Mouse (Mus musculus) MEL (cell line): ENCODE data around the gene Chrna7. TPM values are rescaled to one million over a fixed set of nuclear protein-coding genes. Genes with fewer than 3 reads are reported as not detected.

Source experiments
- DNase-seq: peaks from one replicate; pipeline ENCODE4 v3.0.0; 2011; ENCODE audit warnings: low read depth, low spot score
- H3K27ac ChIP-seq: 2 replicates; pipeline ENCODE4 v1.5.1; 2012; ENCODE audit warnings: low read depth, mild to moderate bottlenecking, control low read depth, low read length, moderate library complexity; ENCODE audit not compliant: control insufficient read depth
- H3K27me3 ChIP-seq, 2 experiments: fragments of 150-350 bp in 1 of 2; sonication (generic) in 1 of 2; 2 replicates each; pipeline ENCODE4 v1.6.1; 2012; ENCODE audit warnings: low read length in 2 of 2, mild to moderate bottlenecking in 2 of 2, improper control_type of control experiment in 1 of 2, moderate library complexity in 1 of 2; ENCODE audit not compliant: insufficient read depth in 2 of 2, control insufficient read depth in 1 of 2
- H3K36me3 ChIP-seq, 2 experiments: 2 replicates each; pipeline ENCODE4 v1.6.1; 2012 to 2014; ENCODE audit warnings: low read length in 2 of 2, improper control_type of control experiment in 1 of 2, inconsistent platforms in 1 of 2, mild to moderate bottlenecking in 1 of 2; ENCODE audit not compliant: insufficient read depth in 2 of 2, control insufficient read depth in 1 of 2
- H3K4me1 ChIP-seq, 2 experiments: fragments of 150-350 bp in 1 of 2; sonication (generic) in 1 of 2; 2 replicates each; pipeline ENCODE4 v1.6.1; 2012; ENCODE audit warnings: low read length in 2 of 2, improper control_type of control experiment in 1 of 2, mild to moderate bottlenecking in 1 of 2; ENCODE audit not compliant: insufficient read depth in 2 of 2, control insufficient read depth in 1 of 2
- H3K4me3 ChIP-seq, 2 experiments: fragments of 150-350 bp in 1 of 2; sonication (generic) in 1 of 2; 2 replicates each; pipeline ENCODE4 v1.5.1; 2012; ENCODE audit warnings: low read depth in 2 of 2, low read length in 2 of 2, mild to moderate bottlenecking in 2 of 2, moderate library complexity in 2 of 2, control low read depth in 1 of 2, improper control_type of control experiment in 1 of 2; ENCODE audit not compliant: control insufficient read depth in 1 of 2, insufficient read depth in 1 of 2
- H3K79me2 ChIP-seq: 2 replicates; pipeline ENCODE4 v1.6.1; 2012; ENCODE audit warnings: mild to moderate bottlenecking, low read length, moderate library complexity; ENCODE audit not compliant: control insufficient read depth, poor library complexity, insufficient read depth
- H3K9ac ChIP-seq: 2 replicates; pipeline ENCODE4 v1.6.1; 2012; ENCODE audit warnings: low read depth, mild to moderate bottlenecking, control low read depth, low read length, moderate library complexity; ENCODE audit not compliant: control insufficient read depth, poor library complexity, severe bottlenecking
- H3K9me3 ChIP-seq: fragments of 150-350 bp; sonication (generic); replicated peaks from 2 replicates; pipeline ENCODE4 v1.6.1; 2012; ENCODE audit warnings: mild to moderate bottlenecking, low read length, improper control_type of control experiment, moderate library complexity; ENCODE audit not compliant: insufficient read depth
- BHLHE40 ChIP-seq: IDR thresholded peaks from 2 replicates; pipeline ENCODE4 v1.6.1; 2012; ENCODE audit warnings: low read depth, mild to moderate bottlenecking, inconsistent platforms, low read length, improper control_type of control experiment, borderline replicate concordance
- CHD1 ChIP-seq: IDR thresholded peaks from 2 replicates; pipeline ENCODE4 v1.6.1; 2012; ENCODE audit warnings: low read depth, mild to moderate bottlenecking, inconsistent platforms, low read length, improper control_type of control experiment
- CHD2 ChIP-seq: IDR thresholded peaks from 2 replicates; pipeline ENCODE4 v1.6.1; 2011; ENCODE audit warnings: low read length, improper control_type of control experiment
- E2F4 ChIP-seq: IDR thresholded peaks from 2 replicates; pipeline ENCODE4 v1.6.1; 2011; ENCODE audit warnings: low read depth, low read length, improper control_type of control experiment, borderline replicate concordance
- ETS1 ChIP-seq: IDR thresholded peaks from 2 replicates; pipeline ENCODE4 v1.6.1; 2012; ENCODE audit warnings: low read depth, mild to moderate bottlenecking, inconsistent platforms, low read length, improper control_type of control experiment, moderate library complexity
- GABPA ChIP-seq: IDR thresholded peaks from 2 replicates; pipeline ENCODE4 v1.6.1; 2012; ENCODE audit warnings: low read depth, mild to moderate bottlenecking, inconsistent platforms, low read length, improper control_type of control experiment, moderate library complexity
- GATA1 ChIP-seq: IDR thresholded peaks from 2 replicates; pipeline ENCODE4 v1.6.1; 2011; ENCODE audit warnings: low read depth, low read length, improper control_type of control experiment
- MAZ ChIP-seq: IDR thresholded peaks from 2 replicates; pipeline ENCODE4 v1.6.1; 2012; ENCODE audit warnings: low read depth, mild to moderate bottlenecking, inconsistent platforms, low read length, improper control_type of control experiment
- MEF2A ChIP-seq: IDR thresholded peaks from 2 replicates; pipeline ENCODE4 v1.6.1; 2014; ENCODE audit warnings: low read depth, mild to moderate bottlenecking, inconsistent platforms, low read length, improper control_type of control experiment; ENCODE audit not compliant: poor library complexity, insufficient replicate concordance, severe bottlenecking; ENCODE audit errors: extremely low read depth
- MXI1 ChIP-seq: IDR thresholded peaks from 2 replicates; pipeline ENCODE4 v1.6.1; 2011; ENCODE audit warnings: mild to moderate bottlenecking, low read depth, low read length, improper control_type of control experiment
- MYB ChIP-seq: IDR thresholded peaks from 2 replicates; pipeline ENCODE4 v1.6.1; 2011; ENCODE audit warnings: mild to moderate bottlenecking, low read depth, low read length, improper control_type of control experiment
- MYC ChIP-seq: IDR thresholded peaks from 2 replicates; pipeline ENCODE4 v1.6.1; 2011; ENCODE audit warnings: low read depth, mild to moderate bottlenecking, low read length, improper control_type of control experiment, moderate library complexity
- NELFE ChIP-seq: IDR thresholded peaks from 2 replicates; pipeline ENCODE4 v1.6.1; 2011; ENCODE audit warnings: low read depth, low read length, improper control_type of control experiment
- POLR2A ChIP-seq, 2 experiments: IDR thresholded peaks; 2 replicates each; pipeline ENCODE4 v1.6.1; 2011 to 2012; ENCODE audit warnings: low read length in 2 of 2, mild to moderate bottlenecking in 2 of 2, control low read depth in 1 of 2, improper control_type of control experiment in 1 of 2, low read depth in 1 of 2, moderate library complexity in 1 of 2; ENCODE audit not compliant: control insufficient read depth in 1 of 2, insufficient read depth in 1 of 2, poor library complexity in 1 of 2
- POLR2AphosphoS5 ChIP-seq: IDR thresholded peaks from 2 replicates; pipeline ENCODE4 v1.6.1; 2012; ENCODE audit warnings: low read depth, borderline replicate concordance, mild to moderate bottlenecking, inconsistent platforms, low read length, moderate library complexity, mixed read lengths
- RAD21 ChIP-seq: IDR thresholded peaks from 2 replicates; pipeline ENCODE4 v1.6.1; 2011; ENCODE audit warnings: mild to moderate bottlenecking, low read depth, low read length, improper control_type of control experiment
- SMC3 ChIP-seq: IDR thresholded peaks from 2 replicates; pipeline ENCODE4 v1.6.1; 2011; ENCODE audit warnings: low read depth, low read length, improper control_type of control experiment
- TBP ChIP-seq: IDR thresholded peaks from 2 replicates; pipeline ENCODE4 v1.8.0; 2011; ENCODE audit warnings: low read depth, low read length, improper control_type of control experiment
- TCF12 ChIP-seq: IDR thresholded peaks from 2 replicates; pipeline ENCODE4 v1.6.1; 2014; ENCODE audit warnings: low read depth, mild to moderate bottlenecking, inconsistent platforms, low read length, improper control_type of control experiment, moderate library complexity
- UBTF ChIP-seq: IDR thresholded peaks from 2 replicates; pipeline ENCODE4 v1.6.1; 2012; ENCODE audit warnings: low read depth, mild to moderate bottlenecking, inconsistent platforms, low read length, improper control_type of control experiment, moderate library complexity, borderline replicate concordance; ENCODE audit not compliant: insufficient read depth
- USF1 ChIP-seq: IDR thresholded peaks from 2 replicates; pipeline ENCODE4 v1.6.1; 2014; ENCODE audit warnings: low read depth, mild to moderate bottlenecking, inconsistent platforms, low read length, improper control_type of control experiment, moderate library complexity
- USF2 ChIP-seq, 2 experiments: IDR thresholded peaks; 2 replicates each; pipeline ENCODE4 v1.6.1; 2011 to 2012; ENCODE audit warnings: improper control_type of control experiment in 2 of 2, low read length in 2 of 2, borderline replicate concordance in 1 of 2, inconsistent platforms in 1 of 2, low read depth in 1 of 2, mild to moderate bottlenecking in 1 of 2; ENCODE audit not compliant: insufficient read depth in 1 of 2
- ZC3H11A ChIP-seq: IDR thresholded peaks from 2 replicates; pipeline ENCODE4 v1.6.1; 2012; ENCODE audit warnings: low read depth, mild to moderate bottlenecking, inconsistent platforms, low read length, improper control_type of control experiment
- ZMIZ1 ChIP-seq: IDR thresholded peaks from 2 replicates; pipeline ENCODE4 v1.6.1; 2012; ENCODE audit warnings: low read depth, mild to moderate bottlenecking, inconsistent platforms, low read length, improper control_type of control experiment, moderate library complexity
- polyA plus RNA-seq, 2 experiments: library from polyadenylated mRNA; stranded (reverse) in 1 of 2; unstranded in 1 of 2; fragments of >175 nt in 1 of 2; fragments of >200 nt in 1 of 2; gene quantifications; 2 replicates each; pipeline versions ENCODE4 v1.2.1 to v1.2.4; 2012; ENCODE audit warnings: low replicate concordance in 2 of 2, low read depth in 1 of 2; ENCODE audit not compliant: insufficient read length in 2 of 2, insufficient read depth in 1 of 2, missing spikeins in 1 of 2
- total RNA-seq: library from RNA; depleted of rRNA; stranded (reverse); fragments of 300-350 nt; gene quantifications from 2 replicates; pipeline ENCODE4 v1.2.3, GENCODE M21; 2012

Chrna7 gene
- total and polyA plus RNA-seq, 3 experiments, result not detected

DNA sequence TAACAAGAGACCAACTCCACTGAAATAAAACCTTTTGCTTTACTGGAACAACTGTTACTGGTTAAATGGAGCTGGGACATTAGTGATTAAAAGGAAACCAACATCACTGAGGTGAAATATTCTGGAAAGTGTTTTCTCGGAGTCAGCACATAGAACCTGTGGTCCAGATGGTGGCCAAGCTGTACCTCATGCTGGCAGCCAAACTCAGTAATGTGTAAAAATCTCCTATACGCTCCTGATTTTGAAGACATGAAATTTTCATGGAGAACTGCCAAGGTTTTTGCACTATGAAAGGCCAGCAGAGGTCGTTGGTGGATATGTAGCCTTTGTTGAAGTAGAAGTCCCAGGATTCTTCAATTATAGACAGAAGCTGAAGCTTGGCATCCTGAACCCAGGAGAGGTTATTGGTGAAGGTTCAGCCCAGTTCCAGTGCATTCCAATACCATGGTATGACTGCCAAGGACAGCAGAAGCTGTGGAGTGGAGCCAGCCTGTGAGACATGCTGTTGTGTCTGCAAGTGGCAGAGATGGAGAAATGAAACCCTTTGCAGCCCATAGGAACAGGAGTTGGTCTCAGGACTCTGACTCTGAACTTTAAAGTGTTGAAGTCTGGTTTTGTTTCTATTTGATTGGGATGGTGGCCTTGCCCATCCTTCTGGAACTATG, 25.6 kb upstream of the Chrna7 start:
- no peaks in the 10 kb centered on the region for H3K36me3 ChIP-seq
- no peak for TF ChIP-seq GABPA
- no peak for TF ChIP-seq POLR2AphosphoS5
- TF ChIP-seq USF1, result no peak
- no peak for TF ChIP-seq TCF12
- TF ChIP-seq MXI1, result no peak
- no peak for TF ChIP-seq MAZ
- TF ChIP-seq BHLHE40, result no peak
- no peak for TF ChIP-seq GATA1
- TF ChIP-seq POLR2A (IDR thresholded peaks at IDR 0.05; ENCODE audit: control insufficient read depth in 1 of 2, insufficient read depth in 1 of 2, low read depth in 1 of 2, low read length in 2 of 2, poor library complexity in 1 of 2), result no peak
- TF ChIP-seq ZMIZ1, result no peak
- TF ChIP-seq E2F4, result no peak
- TF ChIP-seq USF2 (IDR thresholded peaks at IDR 0.05; ENCODE audit: borderline replicate concordance in 1 of 2, insufficient read depth in 1 of 2, low read depth in 1 of 2, low read length in 2 of 2), result no peak
- TF ChIP-seq MYC, result no peak
- no peak for TF ChIP-seq CHD2
- no peak for TF ChIP-seq ETS1
- TF ChIP-seq RAD21, result no peak
- no peak for TF ChIP-seq CHD1
- no peak for TF ChIP-seq MEF2A
- H3K9me3 ChIP-seq, result no peaks in the 10 kb centered on the region
- H3K9ac ChIP-seq, result no peak overlapping the region
- H3K27ac ChIP-seq, result no peak overlapping the region
- no peaks in the 10 kb centered on the region for H3K4me1 ChIP-seq
- no peak overlapping the region for H3K4me3 ChIP-seq
- no peak for DNase-seq
- no peaks in the 10 kb centered on the region for H3K27me3 ChIP-seq
- H3K79me2 ChIP-seq, result no peaks in the 10 kb centered on the region

- no peak overlapping the region for H3K27ac ChIP-seq
- no peak for DNase-seq
- no peaks in the 10 kb centered on the region for H3K27me3 ChIP-seq
- no peak overlapping the region for H3K4me3 ChIP-seq
- H3K79me2 ChIP-seq, result no peaks in the 10 kb centered on the region
- TF ChIP-seq SMC3 (no peak), TCF12 (no peak), USF2 (IDR thresholded peaks at IDR 0.05; ENCODE audit: borderline replicate concordance in 1 of 2, insufficient read depth in 1 of 2, low read depth in 1 of 2, low read length in 2 of 2) (no peak), TBP (no peak), USF1 (no peak), UBTF (no peak), NELFE (no peak), MYB (no peak), CHD1 (no peak), ZC3H11A (no peak)
- H3K9me3 ChIP-seq, result no peaks in the 10 kb centered on the region
- no peaks in the 10 kb centered on the region for H3K4me1 ChIP-seq
- no peak overlapping the region for H3K9ac ChIP-seq
- no peaks in the 10 kb centered on the region for H3K36me3 ChIP-seq
These were observed 12.9 kb upstream of the Chrna7 start for GRCm38 (mm10) chr7:63225066-63225780.
